Mouse (Mus musculus): ENCODE results near the gene Tmcc2.

The Tmcc2 gene

DNA sequence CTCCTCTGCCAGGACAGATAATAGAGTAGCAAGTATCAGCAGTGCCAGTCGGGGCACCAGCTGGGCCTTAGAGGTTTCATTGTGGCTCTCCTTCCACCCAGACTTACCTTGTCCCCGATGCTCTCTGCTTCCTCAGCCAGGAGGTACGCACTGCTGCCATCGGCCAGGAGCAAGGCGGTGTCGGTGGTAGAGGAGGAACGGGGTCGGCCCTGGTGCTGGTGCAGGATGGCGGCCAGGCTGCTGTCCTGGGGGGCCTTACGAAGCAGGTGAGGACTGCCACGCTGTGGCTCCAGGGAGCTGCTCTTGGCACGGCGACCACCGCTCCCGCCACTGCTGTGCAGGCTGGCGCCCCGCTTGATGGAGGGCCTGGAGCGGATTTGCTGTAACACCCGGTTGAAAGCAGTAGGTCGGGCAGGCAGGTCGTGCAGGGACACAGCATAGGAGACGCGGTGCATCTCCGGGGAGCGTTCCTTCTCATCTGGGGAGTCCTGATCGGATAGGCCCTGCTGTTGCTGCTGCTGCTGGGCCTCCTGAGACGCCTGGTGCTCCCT is 10.5 kb downstream of the Tmcc2 start:
- POLR2A ChIA-PET, result interaction anchor here in 3 of 4 experiments (0.6 to 3.4 kb wide), 6 partner anchors 10 to 537 kb away, joined by 3 to 24 read pairs (median 4); partner anchors contain the start of genes Tmcc2 (in 2 of the 3) and Rbbp5 (in 1 of the 3)
- CTCF ChIA-PET, result interaction anchor here (0.6 to 4.4 kb wide), 8 partner anchors 10 to 145 kb away, joined by 3 to 22 read pairs (median 4); partner anchors contain the start of gene Tmcc2 (in 1 of the 4)

DNA sequence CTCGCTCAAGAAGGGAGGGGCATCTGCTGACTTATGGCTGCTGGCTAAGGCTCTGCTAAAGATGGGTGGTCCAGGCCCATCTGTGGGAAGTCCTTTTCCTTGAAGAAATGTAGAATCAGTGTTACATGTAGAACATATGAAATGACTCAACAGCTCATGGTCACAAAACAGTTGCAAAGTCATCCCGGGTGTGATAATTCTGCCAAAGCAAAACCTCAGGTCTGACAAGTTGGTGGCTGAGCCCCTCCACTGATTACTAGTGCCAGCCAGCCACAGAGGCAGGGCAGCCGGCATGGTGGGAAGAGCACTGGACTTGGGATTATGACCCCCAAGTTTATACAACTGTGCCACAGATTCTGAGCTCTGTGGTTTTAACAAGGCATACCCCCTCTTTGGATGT is 13.3 kb downstream of the Tmcc2 start:
- CTCF ChIA-PET, result interaction anchor here in 1 of 4 experiments (1.0 to 1.3 kb wide), 2 partner anchors 12 to 22 kb away, joined by 4 read pairs; no protein-coding TSS in a partner anchor
- POLR2A ChIA-PET, result interaction anchor here in 3 of 4 experiments (0.5 to 4.9 kb wide), 7 partner anchors 10 to 1685 kb away, joined by 3 to 26 read pairs (median 3); partner anchors contain the start of genes Rbbp5 (in 1 of the 3) and Tmcc2 (in 1 of the 3)

DNA sequence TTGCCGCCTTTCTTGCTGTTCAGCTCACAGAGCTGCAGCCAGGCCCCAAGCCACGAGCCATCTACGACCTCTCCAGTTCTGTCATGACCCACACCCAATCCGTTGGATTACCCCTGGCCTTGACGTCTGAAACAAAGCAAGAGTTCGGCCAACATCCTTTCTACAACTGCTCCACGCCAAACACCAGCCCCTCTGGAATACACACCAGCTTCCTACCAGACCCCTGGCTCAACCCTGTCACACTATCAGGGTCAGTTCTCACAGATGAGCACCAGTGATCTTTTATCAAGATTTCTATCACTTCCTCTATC is 14.1 kb downstream of the Tmcc2 start:
- CTCF ChIA-PET, result interaction anchor here in 3 of 4 experiments (0.7 to 1.2 kb wide), 3 partner anchors 13 to 144 kb away, joined by 3 to 5 read pairs (median 4); no protein-coding TSS in a partner anchor
- POLR2A ChIA-PET, result interaction anchor here in 2 of 4 experiments (0.6 to 6.9 kb wide), 5 partner anchors 14 to 94 kb away, joined by 3 to 30 read pairs (median 5); partner anchors contain the start of gene Tmcc2 (in 2 of the 2)

DNA sequence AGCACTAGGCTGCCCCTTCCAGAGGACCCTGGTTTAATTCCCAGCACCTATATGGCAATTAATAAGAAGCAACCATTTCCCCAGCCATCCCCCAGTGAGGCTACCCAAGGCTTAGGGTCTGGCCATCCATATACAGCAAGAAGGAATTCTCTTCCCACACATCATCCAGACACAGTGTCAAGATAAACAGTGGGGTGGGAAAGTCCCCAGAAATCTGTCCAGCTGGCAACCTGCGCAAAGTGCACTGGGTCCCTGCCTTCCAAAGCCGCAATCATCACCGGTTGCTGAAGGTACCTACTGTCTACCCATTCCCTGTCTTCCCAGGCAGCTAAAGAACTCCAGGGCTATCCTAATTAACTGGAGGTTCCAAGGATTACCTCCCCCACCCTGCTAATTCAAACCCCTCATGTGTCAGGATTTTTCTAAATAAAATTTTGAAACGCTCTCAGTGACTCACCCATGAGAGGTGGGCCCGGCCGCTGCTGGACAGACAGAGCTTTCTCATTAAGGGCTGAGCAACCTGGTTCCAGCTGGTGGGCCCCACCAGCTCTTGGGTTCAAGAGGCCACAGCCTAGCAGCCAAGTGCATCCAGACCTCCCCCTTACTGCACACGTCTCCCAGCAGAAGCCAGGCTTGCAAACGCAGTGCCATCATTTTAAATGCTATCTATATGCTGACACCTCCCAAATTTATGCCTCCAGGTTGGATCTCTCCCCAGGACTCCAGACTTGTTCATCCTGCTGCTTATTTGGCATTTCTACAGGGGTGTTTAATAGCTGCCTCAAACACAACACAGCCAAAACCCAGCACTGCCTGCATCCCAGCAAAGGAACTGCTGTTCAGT is 14.6 kb downstream of the Tmcc2 start:
- POLR2A ChIA-PET, result interaction anchor here in 2 of 4 experiments (0.6 to 6.9 kb wide), 7 partner anchors 10 to 95 kb away, joined by 3 to 30 read pairs (median 5); partner anchors contain the start of gene Tmcc2 (in 2 of the 2)
- CTCF ChIA-PET, result interaction anchor here (0.6 to 1.2 kb wide), 4 partner anchors 13 to 507 kb away, joined by 3 to 5 read pairs (median 4); no protein-coding TSS in a partner anchor

DNA sequence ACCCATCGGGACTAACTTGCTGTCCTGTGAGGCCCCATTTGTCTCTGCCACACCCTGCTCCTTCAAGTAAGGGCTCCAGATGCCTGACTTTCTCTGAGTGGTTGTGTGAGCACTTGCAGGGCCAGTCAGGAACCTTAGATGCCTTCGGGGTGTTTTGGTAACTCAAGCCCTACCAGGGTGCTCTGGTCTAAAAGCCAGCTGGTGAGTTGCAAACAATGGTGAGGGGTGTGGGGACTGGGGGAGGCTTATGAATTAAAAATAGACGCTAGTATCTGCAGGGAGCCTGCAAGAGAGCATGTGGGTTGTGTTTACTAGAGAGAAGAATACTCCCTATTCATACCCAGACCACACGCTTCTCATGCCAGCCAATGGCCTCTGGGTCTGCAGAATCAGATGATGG is 15.8 kb downstream of the Tmcc2 start:
- ChIA-PET CTCF (interaction anchor here in 2 of 4 experiments (0.6 to 1.3 kb wide), 5 partner anchors 10 to 281 kb away, joined by 3 to 4 read pairs (median 4); no protein-coding TSS in a partner anchor), POLR2A (interaction anchor here in 2 of 4 experiments (1.4 to 6.9 kb wide), 4 partner anchors 11 to 15 kb away, joined by 5 to 30 read pairs (median 16); partner anchors contain the start of gene Tmcc2 (in 2 of the 2))

DNA sequence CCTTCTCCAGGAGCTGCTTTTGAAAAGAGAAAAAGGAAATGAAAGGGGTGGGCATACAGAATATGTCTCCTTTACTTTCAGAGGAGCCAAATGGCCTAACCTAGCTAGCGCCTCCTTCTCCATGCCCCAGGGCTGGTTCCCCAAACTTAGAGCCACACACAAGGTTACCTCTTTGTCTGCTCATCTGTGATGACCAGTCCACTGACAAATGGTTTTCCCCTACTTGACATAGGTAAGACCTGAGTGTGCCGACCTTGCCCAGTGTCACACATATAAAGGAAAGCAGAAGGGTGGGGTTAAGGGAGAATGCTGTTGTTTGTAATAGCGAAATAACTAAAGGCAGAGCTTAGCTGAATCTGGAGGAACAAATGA is 16.2 kb downstream of the Tmcc2 start:
- CTCF ChIA-PET, result interaction anchor here in 2 of 4 experiments (0.6 to 1.7 kb wide), 4 partner anchors 10 to 281 kb away, joined by 3 to 8 read pairs (median 4); no protein-coding TSS in a partner anchor
- POLR2A ChIA-PET, result interaction anchor here in 2 of 4 experiments (1.0 to 6.9 kb wide), 4 partner anchors 11 to 96 kb away, joined by 3 to 30 read pairs (median 16); partner anchors contain the start of gene Tmcc2 (in 2 of the 2)

- POLR2A ChIA-PET, result interaction anchor here in 3 of 4 experiments (0.6 to 6.9 kb wide), 7 partner anchors 10 to 97 kb away, joined by 3 to 30 read pairs (median 7); partner anchors contain the start of gene Tmcc2 (in 2 of the 3)
- CTCF ChIA-PET, result interaction anchor here in 3 of 4 experiments (0.6 to 1.7 kb wide), 4 partner anchors 16 to 280 kb away, joined by 3 to 8 read pairs (median 4); no protein-coding TSS in a partner anchor
Observed at GRCm38 (mm10) chr1:132374140-132374872, 16.8 kb downstream of the Tmcc2 start.

DNA sequence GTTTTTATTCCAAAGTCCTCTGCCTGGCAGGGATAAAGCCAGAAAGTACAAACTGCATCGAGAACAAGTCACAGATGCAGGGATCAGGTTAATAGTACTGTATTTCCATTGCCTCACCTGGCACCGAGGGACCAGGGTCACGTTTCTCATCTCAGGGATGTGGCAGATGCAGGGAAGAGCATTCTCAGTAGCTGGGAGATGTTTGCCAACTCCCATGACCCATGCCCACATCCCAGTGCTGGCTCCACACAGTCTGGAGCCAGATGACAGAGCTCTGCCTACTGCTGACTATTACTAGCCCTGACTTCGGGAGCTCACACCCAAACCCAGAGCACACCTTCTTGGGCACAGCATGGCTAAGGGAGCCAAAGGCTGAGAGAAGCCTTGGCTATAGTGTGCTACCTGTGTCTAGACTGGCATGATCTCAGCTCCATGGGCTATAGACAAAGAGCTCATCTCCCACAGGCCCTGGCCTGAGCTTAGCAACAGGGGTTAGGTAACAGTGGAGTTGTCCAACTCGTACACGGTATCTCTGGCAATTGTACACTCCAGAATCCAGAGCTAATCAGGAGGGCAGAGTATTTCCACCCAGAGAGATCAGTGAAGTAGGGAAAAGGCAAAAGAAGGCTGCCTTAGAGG is 18.1 kb downstream of the Tmcc2 start:
- ChIA-PET CTCF (interaction anchor here (0.5 to 3.4 kb wide), 13 partner anchors 17 to 470 kb away, joined by 3 to 28 read pairs (median 3); partner anchors contain the start of gene Tmcc2 (in 1 of the 4)), POLR2A (interaction anchor here in 3 of 4 experiments (0.7 to 6.9 kb wide), 9 partner anchors 9 to 106 kb away, joined by 3 to 30 read pairs (median 4); partner anchors contain the start of gene Tmcc2 (in 2 of the 3))

DNA sequence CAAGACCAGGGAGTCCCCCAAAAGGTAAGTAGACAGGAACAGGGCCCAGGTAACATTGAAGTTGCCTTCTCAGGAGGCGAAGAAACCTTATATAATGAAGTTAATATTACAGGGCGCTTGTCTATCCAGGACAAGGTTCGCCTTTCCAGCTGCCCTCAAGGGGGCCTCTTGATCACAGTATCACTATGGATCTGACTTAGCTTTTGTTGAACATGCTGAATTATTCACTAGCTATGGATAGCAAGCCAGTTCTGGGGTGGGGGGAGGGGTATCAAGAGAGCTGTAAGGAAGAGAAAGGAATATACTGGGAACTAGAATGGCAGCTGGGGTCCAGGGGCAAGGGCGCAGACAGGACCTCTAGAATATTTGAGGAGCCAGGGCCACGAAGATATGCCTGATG is 18.7 kb downstream of the Tmcc2 start:
- ChIA-PET CTCF (interaction anchor here (0.6 to 3.4 kb wide), 10 partner anchors 17 to 225 kb away, joined by 3 to 28 read pairs (median 8); partner anchors contain the start of gene Tmcc2 (in 2 of the 4)), POLR2A (interaction anchor here in 3 of 4 experiments (0.7 to 6.9 kb wide), 9 partner anchors 10 to 216 kb away, joined by 3 to 30 read pairs (median 4); partner anchors contain the start of gene Tmcc2 (in 2 of the 3))

GRCm38 (mm10) chr1:132371298-132372081 is 19.6 kb downstream of the Tmcc2 start:
- CTCF ChIA-PET, result interaction anchor here (0.5 to 3.4 kb wide), 10 partner anchors 16 to 149 kb away, joined by 4 to 28 read pairs (median 8); partner anchors contain the start of gene Tmcc2 (in 1 of the 4)

DNA sequence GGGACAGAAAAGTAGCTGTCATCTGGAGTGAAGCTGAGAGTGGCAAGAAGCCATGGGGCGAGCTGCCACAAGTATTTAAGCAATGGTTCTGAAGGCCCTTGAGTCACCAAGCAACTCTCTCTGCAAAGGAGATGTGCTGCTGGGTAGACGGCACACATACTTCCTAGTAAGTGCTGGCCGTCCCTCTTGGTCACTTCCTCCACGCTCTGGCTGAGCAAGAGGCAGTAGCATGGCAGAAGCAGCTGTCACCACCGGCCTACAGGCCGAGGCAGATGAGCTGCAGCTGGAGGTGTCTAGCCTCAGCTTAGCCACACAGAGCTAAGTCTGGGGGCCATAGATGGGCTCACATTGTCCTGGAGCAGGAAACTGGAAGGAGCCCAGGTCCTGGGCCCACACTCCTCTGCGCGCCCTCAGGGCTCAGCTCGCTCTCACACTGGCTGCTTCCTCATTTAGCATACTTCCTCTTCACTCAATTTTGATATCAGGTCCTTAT is 20.4 kb downstream of the Tmcc2 start:
- CTCF ChIA-PET, result interaction anchor here (0.5 to 3.4 kb wide), 12 partner anchors 15 to 238 kb away, joined by 3 to 28 read pairs (median 6); partner anchors contain the start of gene Tmcc2 (in 1 of the 4)
- POLR2A ChIA-PET, result interaction anchor here (0.5 to 6.9 kb wide), 14 partner anchors 10 to 110 kb away, joined by 3 to 30 read pairs (median 4); partner anchors contain the start of genes Tmcc2 (in 2 of the 4) and Rbbp5 (in 1 of the 4)

More at GRCm38 (mm10) chr1:132371298-132372081, 19.6 kb downstream of the Tmcc2 start:
- POLR2A ChIA-PET, result interaction anchor here in 3 of 4 experiments (0.5 to 6.9 kb wide), 13 partner anchors 13 to 215 kb away, joined by 3 to 30 read pairs (median 4); partner anchors contain the start of genes Tmcc2 (in 2 of the 3) and Rbbp5 (in 1 of the 3)

- POLR2A ChIA-PET, result interaction anchor here in 2 of 4 experiments (0.7 to 2.1 kb wide), 4 partner anchors 12 to 109 kb away, joined by 3 to 9 read pairs (median 4); partner anchors contain the start of gene Rbbp5 (in 1 of the 2)
- CTCF ChIA-PET, result interaction anchor here in 3 of 4 experiments (0.6 to 4.4 kb wide), 13 partner anchors 10 to 241 kb away, joined by 3 to 44 read pairs (median 7); partner anchors contain the start of gene Tmcc2 (in 2 of the 3)
Observed at GRCm38 (mm10) chr1:132367692-132368506, 23.2 kb downstream of the Tmcc2 start.

DNA sequence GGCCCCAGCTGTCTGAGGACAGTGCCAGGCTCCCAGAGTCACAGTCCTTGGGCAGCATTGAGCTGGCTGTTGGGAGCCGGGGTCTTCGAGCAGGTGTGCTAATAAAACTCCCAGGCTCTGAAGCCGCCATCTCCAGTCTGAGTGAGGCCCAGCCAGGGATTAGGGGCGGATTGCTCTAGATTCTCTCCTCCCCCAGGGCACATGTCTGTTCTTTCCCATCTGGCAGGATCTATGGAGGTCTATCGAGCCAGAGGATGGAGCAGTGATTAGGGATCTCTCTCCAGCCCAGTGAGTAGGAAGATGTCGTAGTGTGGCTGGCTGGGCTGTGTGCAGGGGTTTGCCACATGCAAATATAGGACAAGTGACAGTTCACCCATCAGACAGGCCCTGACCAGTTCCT is 24.1 kb downstream of the Tmcc2 start:
- ChIA-PET POLR2A (interaction anchor here in 2 of 4 experiments (1.1 to 2.2 kb wide), 8 partner anchors 11 to 154 kb away, joined by 3 to 13 read pairs (median 6); partner anchors contain the start of gene Rbbp5 (in 1 of the 2)), CTCF (interaction anchor here (0.5 to 4.4 kb wide), 27 partner anchors 9 to 670 kb away, joined by 3 to 44 read pairs (median 6); partner anchors contain the start of gene Tmcc2 (in 2 of the 4))

- ChIA-PET CTCF (interaction anchor here (0.5 to 4.4 kb wide), 24 partner anchors 9 to 636 kb away, joined by 3 to 44 read pairs (median 6); partner anchors contain the start of gene Tmcc2 (in 2 of the 4)), POLR2A (interaction anchor here in 2 of 4 experiments (0.9 to 2.2 kb wide), 9 partner anchors 10 to 169 kb away, joined by 3 to 13 read pairs (median 5); partner anchors contain the start of gene Rbbp5 (in 1 of the 2))
Observed at GRCm38 (mm10) chr1:132366235-132366634, 24.8 kb downstream of the Tmcc2 start.

All from embryonic stem cell, embryonic (primary cell).